Mouse (Mus musculus) spleen, postnatal 4 days (tissue): ENCODE measurements at regions not wholly inside any gene's neighbourhood (a gene's known extent, or its start where the extent isn't known, plus 50 kb on each side); places are given as distances from the start of the nearest gene placed in this dataset.
A peak's percentile ranks its signal among the peaks of the same experiment; 100 is the strongest.

Source experiments
- DNase-seq, 2 experiments: peaks; one replicate each; pipeline ENCODE4 v3.0.0; 2022; ENCODE audit warnings: low spot score in 2 of 2

DNA sequence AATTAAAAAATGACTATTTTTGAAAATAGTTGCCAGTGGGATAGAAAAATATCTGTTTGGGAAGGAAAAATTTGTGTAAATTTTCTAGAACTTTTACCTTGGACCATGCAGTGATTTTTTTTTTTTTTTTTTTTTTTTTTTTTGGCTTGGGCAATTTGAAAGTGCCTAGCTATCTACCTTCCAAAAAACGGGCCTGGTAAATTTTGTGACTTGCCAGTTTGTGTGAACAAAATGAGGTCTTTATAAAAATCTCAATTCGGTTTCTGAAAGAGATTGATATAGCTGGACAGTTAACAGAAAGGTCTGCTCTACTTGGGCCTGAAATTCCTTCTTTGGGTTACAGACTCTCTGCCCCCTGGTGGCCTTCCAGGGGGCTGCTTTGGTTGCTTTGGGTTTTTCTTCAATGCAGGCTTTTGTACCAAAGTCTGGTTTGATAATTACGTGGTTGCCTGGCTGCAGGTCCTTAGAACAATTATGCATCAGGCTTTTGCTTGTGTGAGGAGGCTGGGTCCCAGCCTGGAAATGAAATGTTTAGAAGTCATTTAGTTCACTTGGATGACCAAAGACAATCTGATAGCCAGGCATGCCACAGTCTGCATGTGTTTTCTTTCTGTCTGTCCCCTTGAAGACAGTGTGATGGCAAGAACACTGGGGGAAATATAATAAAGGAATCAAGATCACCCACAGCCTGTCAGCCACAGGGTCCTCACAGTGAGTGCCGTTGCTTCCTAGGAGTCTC, 75.6 kb upstream of the Jazf1 start:
- no peak for DNase-seq

DNA sequence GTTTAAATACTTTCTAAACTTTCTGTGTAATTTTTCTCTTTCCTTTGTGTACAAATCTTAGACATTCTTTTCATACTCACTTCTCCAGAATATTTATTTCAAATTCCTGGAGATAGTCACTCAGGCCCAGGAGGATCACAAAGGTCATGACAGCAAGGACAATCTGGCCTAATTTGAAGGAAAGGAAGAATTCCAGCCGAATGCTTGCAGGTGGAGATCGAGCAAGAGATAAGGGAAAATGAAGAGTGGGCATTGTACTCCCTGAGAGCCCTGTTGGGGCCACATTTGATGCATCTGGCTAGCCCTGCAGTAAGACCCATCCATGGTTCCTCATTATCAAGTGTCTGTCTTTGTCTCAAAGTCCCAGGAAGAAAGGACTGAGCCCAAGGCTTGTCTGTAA, 66.0 kb upstream of the Jazf1 start:
- no peak for DNase-seq

DNA sequence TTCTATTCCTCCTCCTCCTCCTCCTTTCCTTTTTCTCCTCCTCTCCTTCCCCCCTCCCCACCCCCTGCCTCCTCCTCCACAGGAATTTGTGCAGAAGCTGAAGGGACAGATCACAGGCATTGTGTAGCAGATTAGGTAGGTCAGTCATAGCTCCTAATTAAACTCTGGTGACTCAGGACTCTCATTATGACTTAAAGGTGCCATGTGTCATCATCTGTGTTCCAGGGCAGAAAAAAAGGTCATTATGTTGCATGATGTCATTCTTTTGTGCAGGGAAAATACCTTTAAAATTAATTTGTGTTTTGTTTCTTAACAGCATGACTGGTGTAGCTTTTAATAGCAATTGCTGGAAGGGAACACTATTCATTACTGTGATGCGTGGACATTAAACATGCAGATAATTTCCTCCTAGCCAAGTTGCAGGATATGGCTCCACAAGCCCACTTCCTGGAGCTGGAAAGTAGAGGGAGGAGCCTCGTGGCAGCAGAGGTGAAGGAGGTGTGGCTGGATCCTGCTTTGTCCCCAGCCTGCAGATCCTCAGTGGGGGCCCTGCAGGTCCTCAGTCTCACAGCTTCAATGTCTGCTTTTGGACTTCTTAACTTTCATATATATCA, 62.4 kb upstream of the Jazf1 start:
- DNase-seq = no peak

DNA sequence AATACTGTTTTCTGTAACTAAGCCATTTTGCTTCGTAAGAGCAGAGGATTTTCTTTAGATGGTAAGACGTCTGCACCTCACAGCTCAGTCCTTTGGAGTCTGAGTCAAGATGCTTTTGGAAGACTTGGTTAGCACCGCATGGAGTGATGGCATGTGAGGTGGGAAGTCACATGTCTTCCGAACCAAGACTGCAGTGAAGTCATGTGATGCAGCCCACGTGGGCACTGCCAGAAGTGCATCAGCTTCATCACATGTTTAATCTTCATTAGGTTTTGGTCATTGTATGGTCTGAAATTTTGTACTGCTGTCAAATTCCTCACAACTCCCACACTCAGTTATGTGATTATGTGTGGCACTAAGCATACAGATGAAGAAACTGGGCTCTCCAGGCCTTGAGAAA, 58.3 kb upstream of the Jazf1 start:
- DNase-seq = no peak

DNA sequence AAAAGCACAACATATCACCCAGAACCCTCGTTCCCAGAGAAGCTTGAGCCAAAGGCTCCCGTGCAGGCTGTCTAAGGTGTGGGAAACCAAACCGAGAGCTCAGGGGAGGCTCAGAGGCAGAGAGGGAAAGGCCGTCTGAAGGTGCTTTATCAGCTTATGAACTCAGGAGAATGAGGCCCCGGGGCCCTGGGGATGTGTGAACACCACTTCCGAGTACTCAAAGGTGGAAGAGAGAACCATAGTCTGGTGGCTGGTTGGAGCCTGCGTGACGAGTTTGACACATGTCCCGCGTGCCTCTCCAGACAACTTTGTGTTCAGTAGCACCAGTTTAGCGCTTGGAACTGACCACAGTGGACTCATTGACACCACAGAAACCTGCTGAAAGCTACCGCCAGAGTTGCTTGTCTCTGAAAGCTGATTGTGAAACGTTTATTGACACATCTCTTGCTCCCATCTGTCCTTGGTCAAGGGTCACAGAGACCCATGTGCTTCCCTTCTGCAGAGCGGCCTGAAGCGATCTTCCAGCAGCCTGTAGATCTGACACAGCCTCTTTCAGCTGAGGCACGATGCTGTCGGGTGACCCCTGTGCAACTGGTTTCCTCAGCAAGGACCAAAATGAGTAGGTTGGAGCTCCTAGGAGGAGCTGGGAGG, 56.5 kb upstream of the Jazf1 start:
- peak in 1 of 2 experiments; percentile 60 for DNase-seq

DNA sequence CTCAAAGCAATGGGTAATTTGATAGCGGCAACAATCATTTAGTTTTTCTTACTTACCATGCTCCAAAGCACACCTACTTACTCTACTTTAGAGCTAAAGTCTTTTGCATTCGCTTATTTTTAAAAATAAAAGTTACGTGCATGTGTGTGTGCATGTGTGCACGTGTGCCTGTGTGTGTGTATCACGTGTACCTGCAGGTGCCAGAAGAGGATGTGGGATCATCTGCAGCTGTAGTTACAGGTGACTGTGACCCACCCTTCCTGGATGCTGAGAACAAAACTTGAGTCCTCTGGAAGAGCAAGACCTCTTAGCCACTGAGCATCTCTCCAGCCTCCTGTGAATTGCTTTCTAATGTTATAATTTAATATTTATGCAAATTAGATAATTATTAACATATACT, 52.0 kb upstream of the Jazf1 start:
- DNase-seq = no peak
